Mouse (Mus musculus): ENCODE measurements around the gene Lamtor2. TPM values are rescaled to one million over a fixed set of nuclear protein-coding genes. Genes with fewer than 3 reads are reported as not detected.
"Not testable (repeated sequence)": the region's sequence is repeated elsewhere in the genome, so short reads cannot be mapped to it uniquely, and the experiment has no call there.

Gene Lamtor2
- polyA plus RNA-seq (2015; fragmentation: Nextera tagmentation; extraction: Ambion mirVana), result 189 and 207 TPM in 2 replicates

DNA sequence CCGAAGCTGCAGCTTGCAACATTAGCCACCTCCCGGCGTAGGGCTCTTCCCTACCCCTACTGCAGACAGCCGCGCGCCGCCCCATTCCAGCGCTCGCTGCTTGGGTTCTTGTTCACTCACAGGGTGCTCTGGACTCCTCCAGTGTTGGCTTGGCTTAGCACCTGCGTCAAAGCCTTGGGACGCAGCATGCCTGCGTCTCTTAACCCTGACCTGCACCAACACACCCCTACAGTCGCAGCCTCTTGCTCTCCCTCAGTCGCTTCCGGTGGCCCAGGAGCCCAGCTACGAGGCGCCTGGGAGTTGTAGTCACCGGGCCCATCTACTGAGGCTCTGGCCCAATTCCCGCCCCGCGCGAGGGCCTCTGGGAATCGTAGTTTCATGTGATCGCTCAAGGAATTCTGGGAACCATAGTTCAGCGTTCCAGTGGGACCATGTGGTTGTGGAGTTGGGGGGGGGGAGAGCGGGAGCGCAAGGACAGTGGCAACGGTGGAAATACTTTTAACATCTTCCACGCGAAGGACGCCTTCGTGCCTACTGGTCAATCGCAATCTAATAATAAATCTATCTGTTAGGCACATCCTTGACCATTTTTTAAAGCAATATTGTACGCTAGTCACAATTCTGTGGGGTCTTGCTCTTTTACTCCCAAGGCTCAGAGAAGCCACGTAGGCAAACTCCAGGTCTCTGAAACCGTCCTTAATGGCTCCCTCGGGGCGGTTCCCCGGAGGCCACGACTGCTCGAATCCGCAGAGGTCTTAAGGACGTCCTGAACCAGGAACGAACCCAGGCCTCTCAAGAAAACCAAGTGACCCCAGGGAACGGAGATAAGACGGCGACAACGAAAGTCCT, at the start of gene Lamtor2:
Lamtor2 (minus strand) TSS at position 399 of the 849 bp plus-strand sequence.
- H3K4me3 ChIP-seq (ENCODE audit: low read length), result peak within 1 kb of the TSS; percentile 95
- peaks cover 22% of the 10 kb centered on the region for H3K36me3 ChIP-seq (ENCODE audit: insufficient read depth, low read length)
- H3K9me3 ChIP-seq (ENCODE audit: low read length), result no peaks in the 10 kb centered on the region
- H3K27me3 ChIP-seq (ENCODE audit: insufficient read depth, low read length), result no peaks in the 10 kb centered on the region
- peak within 1 kb of the TSS; percentile 95 for H3K9ac ChIP-seq (replicated peaks; ENCODE audit: low read length)
- WGBS, result under 1% methylated on average over 48 of the region's 48 CpGs
- peak; percentile 93 for ATAC-seq (ENCODE audit: low FRiP score, low TSS enrichment)
- H3K4me1 ChIP-seq (ENCODE audit: insufficient read depth, low read length), result peaks cover 23% of the 10 kb centered on the region
- peak within 1 kb of the TSS; percentile 91 for H3K4me2 ChIP-seq (replicated peaks; ENCODE audit: low read depth, low read length)
- peak within 1 kb of the TSS; percentile 99 for H3K27ac ChIP-seq (ENCODE audit: low read length)

DNA sequence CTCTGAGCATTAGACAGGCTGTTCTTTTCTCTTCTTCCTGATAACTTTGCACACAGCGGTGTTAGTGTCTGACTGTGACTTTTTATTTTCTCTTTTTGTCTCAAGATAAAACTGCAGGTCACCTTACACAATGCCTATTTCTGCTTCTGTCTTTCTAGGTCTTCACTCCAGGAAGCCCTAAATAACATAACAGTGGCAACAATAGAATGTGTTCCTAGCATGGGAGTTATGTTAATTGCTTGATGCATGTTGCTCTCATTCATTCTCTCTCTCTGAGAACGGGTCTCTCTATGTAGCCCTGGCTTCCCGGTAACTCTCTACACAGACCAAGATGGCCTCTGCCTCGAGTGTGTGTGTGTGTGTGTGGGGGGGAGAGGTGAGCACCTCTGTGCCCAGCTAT, 49.6 kb upstream of the Lamtor2 start:
- H3K27ac ChIP-seq (ENCODE audit: low read length), result no peak overlapping the region
- ATAC-seq (ENCODE audit: low FRiP score, low TSS enrichment), result no peak
- no peak overlapping the region for H3K4me2 ChIP-seq (replicated peaks; ENCODE audit: low read depth, low read length)
- 69% methylated on average over 4 of the region's 4 CpGs for WGBS
- H3K36me3 ChIP-seq (ENCODE audit: insufficient read depth, low read length), result no peaks in the 10 kb centered on the region
- no peaks in the 10 kb centered on the region for H3K9me3 ChIP-seq (ENCODE audit: low read length)
- H3K9ac ChIP-seq (replicated peaks; ENCODE audit: low read length), result no peak overlapping the region
- H3K27me3 ChIP-seq (ENCODE audit: insufficient read depth, low read length), result no peaks in the 10 kb centered on the region
- H3K4me1 ChIP-seq (ENCODE audit: insufficient read depth, low read length), result peaks cover 11% of the 10 kb centered on the region; the same call in 1 of the 2 replicates
- no peak overlapping the region for H3K4me3 ChIP-seq (ENCODE audit: low read length)

DNA sequence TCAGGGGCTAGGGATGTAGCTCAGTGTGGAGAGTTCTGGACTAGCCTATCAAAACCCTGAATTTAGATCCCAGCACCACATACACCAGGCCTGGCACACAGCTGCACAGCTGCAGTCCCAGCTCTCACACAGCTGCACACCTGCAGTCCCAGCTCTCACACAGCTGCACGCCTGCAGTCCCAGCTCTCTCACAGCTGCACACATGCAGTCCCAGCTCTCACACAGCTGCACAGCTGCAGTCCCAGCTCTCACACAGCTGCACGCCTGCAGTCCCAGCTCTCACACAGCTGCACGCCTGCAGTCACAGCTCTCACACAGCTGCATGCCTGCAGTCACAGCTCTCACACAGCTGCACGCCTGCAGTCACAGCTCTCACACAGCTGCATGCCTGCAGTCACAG, 43.7 kb upstream of the Lamtor2 start:
- not testable (repeated sequence) for H3K4me2 ChIP-seq (replicated peaks; ENCODE audit: low read depth, low read length); H3K27ac ChIP-seq (ENCODE audit: low read length); H3K9ac ChIP-seq (replicated peaks; ENCODE audit: low read length); H3K4me3 ChIP-seq (ENCODE audit: low read length); H3K27me3 ChIP-seq (ENCODE audit: insufficient read depth, low read length); H3K9me3 ChIP-seq (ENCODE audit: low read length); ATAC-seq (ENCODE audit: low FRiP score, low TSS enrichment); H3K36me3 ChIP-seq (ENCODE audit: insufficient read depth, low read length)
- WGBS, result 87% methylated on average over 4 of the region's 4 CpGs
- peaks cover 20% of the 10 kb centered on the region for H3K4me1 ChIP-seq (ENCODE audit: insufficient read depth, low read length)

DNA sequence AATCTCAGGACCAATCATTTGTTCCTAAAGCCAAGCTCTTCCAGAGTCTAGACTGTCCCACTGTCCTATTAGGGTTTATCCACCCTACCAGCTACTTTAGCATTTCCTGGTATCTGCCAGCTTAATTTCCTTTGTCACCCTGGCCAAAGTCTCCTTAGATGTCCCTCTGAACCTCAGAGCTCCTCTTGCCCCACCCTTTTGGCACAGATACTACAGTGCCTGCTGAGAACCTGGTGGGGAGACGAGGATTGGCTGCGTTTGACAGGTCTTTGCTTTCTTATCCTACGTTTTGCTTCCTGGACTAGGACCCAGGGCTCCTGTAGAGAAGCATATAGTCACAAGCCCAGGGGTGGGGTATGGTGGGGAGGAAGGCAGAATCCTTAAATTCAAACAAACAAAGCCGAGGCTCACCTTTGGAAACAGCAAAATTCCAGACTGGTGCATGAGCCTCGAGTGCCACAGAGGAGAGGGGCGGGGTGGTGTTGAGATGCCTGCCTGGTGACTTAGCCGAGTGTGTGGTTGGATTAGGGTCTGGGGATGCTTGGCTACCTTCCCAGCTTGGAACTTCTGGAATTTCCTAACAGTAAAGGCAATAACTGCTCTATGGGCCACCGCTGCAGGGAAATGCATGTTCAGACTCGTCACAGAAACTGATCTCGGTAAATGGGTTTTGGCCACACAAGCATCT, 41.2 kb upstream of the Lamtor2 start:
- no peak for ATAC-seq (ENCODE audit: low FRiP score, low TSS enrichment)
- no peak overlapping the region for H3K4me2 ChIP-seq (replicated peaks; ENCODE audit: low read depth, low read length)
- no peaks in the 10 kb centered on the region for H3K27me3 ChIP-seq (ENCODE audit: insufficient read depth, low read length)
- no peak overlapping the region for H3K4me3 ChIP-seq (ENCODE audit: low read length)
- WGBS, result 53% methylated on average over 10 of the region's 10 CpGs
- H3K9me3 ChIP-seq (ENCODE audit: low read length), result no peaks in the 10 kb centered on the region
- H3K9ac ChIP-seq (replicated peaks; ENCODE audit: low read length), result 0 out of 2 replicates have a peak overlapping the region, but pooled peaks have one; percentile 25
- 0 out of 2 replicates have a peak, but pooled peaks cover under 1% of the 10 kb centered on the region for H3K36me3 ChIP-seq (ENCODE audit: insufficient read depth, low read length)
- no peak overlapping the region for H3K27ac ChIP-seq (ENCODE audit: low read length)
- peaks cover 20% of the 10 kb centered on the region for H3K4me1 ChIP-seq (ENCODE audit: insufficient read depth, low read length)

DNA sequence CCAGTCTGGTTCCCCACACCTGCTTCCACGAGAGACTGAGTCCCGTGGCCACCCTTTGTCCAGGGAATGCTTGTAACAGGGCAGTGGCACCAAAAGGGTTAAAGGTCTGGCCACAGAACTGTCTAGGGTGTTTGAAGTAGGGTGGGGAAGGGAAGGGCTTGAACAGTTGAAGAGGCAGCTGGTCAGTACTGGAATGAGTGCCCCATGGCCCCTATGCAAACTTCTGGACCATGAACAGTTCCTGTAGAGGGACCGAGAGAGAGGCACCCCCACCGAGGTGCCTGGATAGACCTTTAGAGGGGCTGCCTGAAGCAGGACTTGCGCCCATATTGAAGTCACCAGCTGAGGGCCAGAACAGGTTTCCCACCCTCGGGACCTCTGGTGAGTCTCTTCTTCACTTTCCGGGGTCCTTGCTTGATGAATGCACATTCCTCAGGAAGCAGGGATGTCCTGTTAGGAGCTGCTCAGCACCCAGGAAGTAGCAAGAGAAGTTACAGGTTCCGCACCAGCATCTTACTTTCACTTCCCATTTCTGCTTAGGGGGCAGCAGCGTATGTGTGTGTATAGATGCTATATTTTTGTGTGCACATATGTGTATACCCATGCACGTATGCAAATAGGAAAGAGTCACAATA, 40.2 kb upstream of the Lamtor2 start:
- no peak overlapping the region for H3K27ac ChIP-seq (ENCODE audit: low read length)
- WGBS, result 69% methylated on average over 10 of the region's 10 CpGs
- peaks cover 11% of the 10 kb centered on the region for H3K36me3 ChIP-seq (ENCODE audit: insufficient read depth, low read length)
- H3K27me3 ChIP-seq (ENCODE audit: insufficient read depth, low read length), result no peaks in the 10 kb centered on the region
- H3K9ac ChIP-seq (replicated peaks; ENCODE audit: low read length), result no peak overlapping the region
- no peak overlapping the region for H3K4me2 ChIP-seq (replicated peaks; ENCODE audit: low read depth, low read length)
- H3K4me1 ChIP-seq (ENCODE audit: insufficient read depth, low read length), result peaks cover 20% of the 10 kb centered on the region
- H3K9me3 ChIP-seq (ENCODE audit: low read length), result no peaks in the 10 kb centered on the region
- no peak for ATAC-seq (ENCODE audit: low FRiP score, low TSS enrichment)
- H3K4me3 ChIP-seq (ENCODE audit: low read length), result no peak overlapping the region

DNA sequence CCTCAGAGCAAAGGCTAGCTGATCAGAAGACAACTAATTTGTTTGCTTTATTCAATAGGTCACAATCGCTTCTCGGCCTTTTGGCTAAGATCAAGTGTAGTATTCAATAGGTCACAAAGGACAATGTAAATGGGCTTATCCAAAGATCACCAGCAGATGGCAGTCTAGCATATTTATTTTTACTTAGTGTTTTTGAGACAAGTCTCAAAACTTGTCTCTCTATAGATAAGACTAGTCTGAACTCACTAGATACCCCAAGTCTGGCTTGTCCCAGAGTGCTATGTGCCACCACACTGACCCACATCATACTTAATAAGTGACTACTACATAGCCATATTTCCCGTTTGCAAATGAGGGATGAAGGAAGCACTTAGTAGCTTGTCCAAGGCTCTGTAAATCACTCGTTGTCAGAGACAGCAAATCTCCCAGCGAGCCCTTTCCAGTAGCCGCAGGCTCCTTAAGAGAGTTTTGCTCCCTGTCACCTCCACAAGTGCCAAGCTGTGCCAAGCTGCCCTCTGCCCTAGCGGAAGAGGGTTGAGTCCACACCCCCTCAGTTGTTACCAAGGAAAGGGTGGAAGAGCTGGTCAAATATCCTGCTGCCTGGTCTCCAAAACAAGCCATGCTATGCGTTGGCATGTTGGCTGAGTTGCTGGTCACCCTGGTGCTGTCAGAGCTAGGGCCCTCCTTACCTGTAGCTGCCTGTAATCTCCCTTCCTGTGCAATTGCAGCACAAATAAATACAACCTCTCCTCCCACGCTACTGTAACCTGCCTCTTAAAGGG, 39.3 kb upstream of the Lamtor2 start:
- whole genome bisulfite sequencing, result 17% methylated on average over 9 of the region's 9 CpGs
- peak; percentile 42; the same call in 1 of the 2 replicates for ATAC-seq (ENCODE audit: low FRiP score, low TSS enrichment)
- H3K4me3 ChIP-seq (ENCODE audit: low read length), result no peak overlapping the region
- H3K9me3 ChIP-seq (ENCODE audit: low read length), result no peaks in the 10 kb centered on the region
- no peaks in the 10 kb centered on the region for H3K27me3 ChIP-seq (ENCODE audit: insufficient read depth, low read length)
- H3K4me2 ChIP-seq (replicated peaks; ENCODE audit: low read depth, low read length), result peak overlapping the region; percentile 11; the same call in 1 of the 2 replicates
- peaks cover 20% of the 10 kb centered on the region for H3K36me3 ChIP-seq (ENCODE audit: insufficient read depth, low read length)
- peaks cover 20% of the 10 kb centered on the region for H3K4me1 ChIP-seq (ENCODE audit: insufficient read depth, low read length)
- H3K9ac ChIP-seq (replicated peaks; ENCODE audit: low read length), result no peak overlapping the region
- no peak overlapping the region for H3K27ac ChIP-seq (ENCODE audit: low read length)

DNA sequence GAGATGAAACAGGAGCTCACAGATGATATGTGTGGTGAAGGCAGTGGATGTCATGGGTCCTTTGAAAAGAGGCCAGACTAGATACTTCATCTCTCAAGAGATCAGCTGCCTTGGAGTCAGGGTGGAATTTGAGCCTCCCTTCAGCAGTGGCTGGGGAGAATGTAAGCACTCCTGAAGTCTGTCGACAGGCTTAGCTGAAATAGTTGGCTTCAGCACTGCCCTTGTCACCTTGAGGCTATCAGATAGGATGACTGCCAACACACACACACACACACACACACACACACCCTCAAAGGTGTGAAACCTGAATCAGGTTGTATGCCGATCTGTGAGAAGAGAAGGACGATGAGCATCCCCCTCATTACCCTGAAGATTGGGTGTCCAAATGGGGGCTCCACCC, 38.2 kb upstream of the Lamtor2 start:
- Histone ChIP-seq H3K9ac (replicated peaks; ENCODE audit: low read length) (no peak overlapping the region), H3K27ac (ENCODE audit: low read length) (no peak overlapping the region; the same call in 1 of the 2 replicates), H3K4me2 (replicated peaks; ENCODE audit: low read depth, low read length) (no peak overlapping the region), H3K9me3 (ENCODE audit: low read length) (no peaks in the 10 kb centered on the region), H3K4me3 (ENCODE audit: low read length) (no peak overlapping the region), H3K4me1 (ENCODE audit: insufficient read depth, low read length) (peaks cover 20% of the 10 kb centered on the region), H3K36me3 (ENCODE audit: insufficient read depth, low read length) (peaks cover 28% of the 10 kb centered on the region), H3K27me3 (ENCODE audit: insufficient read depth, low read length) (no peaks in the 10 kb centered on the region)
- 26% methylated on average over 3 of the region's 3 CpGs for WGBS
- peak; percentile 14; the same call in 1 of the 2 replicates for ATAC-seq (ENCODE audit: low FRiP score, low TSS enrichment)

DNA sequence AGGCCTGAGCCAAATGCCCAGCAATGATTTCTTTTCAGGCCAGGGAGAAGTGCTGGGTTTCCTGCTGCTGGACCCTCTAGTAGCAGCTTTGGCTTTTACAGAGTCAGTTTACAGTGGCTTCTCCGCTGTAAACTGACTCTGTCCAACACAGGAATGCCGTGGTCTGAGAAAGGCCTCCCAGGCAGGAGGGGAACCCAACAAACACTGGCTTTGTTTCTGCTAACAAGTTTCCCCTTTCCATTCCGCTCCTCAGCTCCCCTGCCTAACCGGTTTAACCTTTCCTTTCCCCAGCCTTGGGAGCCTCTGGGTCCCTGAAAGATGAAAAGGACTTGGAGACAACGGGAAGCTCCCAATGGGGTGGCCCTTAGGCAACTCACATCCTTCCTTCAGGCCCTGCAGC, 37.4 kb upstream of the Lamtor2 start:
- H3K4me1 ChIP-seq (ENCODE audit: insufficient read depth, low read length), result peaks cover 20% of the 10 kb centered on the region
- no peak overlapping the region for H3K4me2 ChIP-seq (replicated peaks; ENCODE audit: low read depth, low read length)
- H3K9ac ChIP-seq (replicated peaks; ENCODE audit: low read length), result 0 out of 2 replicates have a peak overlapping the region, but pooled peaks have one; percentile 3

DNA sequence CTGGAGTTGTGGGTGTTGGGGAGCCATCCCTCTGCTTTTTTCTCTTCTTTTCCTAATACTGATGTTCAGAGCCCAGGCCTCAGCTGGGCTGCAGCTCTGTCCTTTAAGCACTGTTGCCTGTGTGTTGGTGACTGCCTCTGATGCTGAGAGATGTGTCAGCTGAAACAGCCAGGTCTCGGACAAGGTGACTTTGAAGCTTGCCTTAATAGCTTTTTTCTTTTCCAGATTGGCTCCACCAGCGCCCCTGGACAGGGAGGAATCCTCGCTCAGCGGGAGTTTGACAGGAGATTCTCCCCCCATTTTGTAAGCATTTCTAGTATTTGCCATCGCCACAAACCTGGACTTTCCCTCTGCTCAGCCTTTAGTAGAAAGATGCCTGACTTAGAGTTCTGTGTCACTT, 33.8 kb upstream of the Lamtor2 start:
- no peaks in the 10 kb centered on the region for H3K9me3 ChIP-seq (ENCODE audit: low read length)
- WGBS, result 91% methylated on average over 5 of the region's 5 CpGs
- H3K27me3 ChIP-seq (ENCODE audit: insufficient read depth, low read length), result no peaks in the 10 kb centered on the region
- no peak overlapping the region for H3K4me2 ChIP-seq (replicated peaks; ENCODE audit: low read depth, low read length)
- H3K36me3 ChIP-seq (ENCODE audit: insufficient read depth, low read length), result peaks cover 48% of the 10 kb centered on the region
- H3K4me1 ChIP-seq (ENCODE audit: insufficient read depth, low read length), result no peaks in the 10 kb centered on the region
- H3K9ac ChIP-seq (replicated peaks; ENCODE audit: low read length), result no peak overlapping the region
- ATAC-seq (ENCODE audit: low FRiP score, low TSS enrichment), result no peak
- H3K4me3 ChIP-seq (ENCODE audit: low read length), result no peak overlapping the region
- no peak overlapping the region for H3K27ac ChIP-seq (ENCODE audit: low read length)

More for the DNA sequence above, 37.4 kb upstream of the Lamtor2 start:
- H3K27me3 ChIP-seq (ENCODE audit: insufficient read depth, low read length), result no peaks in the 10 kb centered on the region
- WGBS, result 18% methylated on average over 5 of the region's 5 CpGs
- H3K4me3 ChIP-seq (ENCODE audit: low read length), result no peak overlapping the region
- peak overlapping the region; percentile 7 for H3K27ac ChIP-seq (ENCODE audit: low read length)
- no peak for ATAC-seq (ENCODE audit: low FRiP score, low TSS enrichment)
- no peaks in the 10 kb centered on the region for H3K9me3 ChIP-seq (ENCODE audit: low read length)
- peaks cover 31% of the 10 kb centered on the region for H3K36me3 ChIP-seq (ENCODE audit: insufficient read depth, low read length)

Measured in kidney, embryonic 16.5 days (tissue).